Mouse (Mus musculus) erythroblast, embryonic 14.5 days (primary cell): ENCODE results near the gene Hnrnpa3.

Experiments used
- GATA1 ChIP-seq: IDR thresholded peaks from 2 replicates; pipeline ENCODE4 v1.6.1; 2012; ENCODE audit warnings: low read length, inconsistent platforms, mixed read lengths
- TAL1 ChIP-seq: IDR thresholded peaks from 3 replicates; pipeline ENCODE4 v1.6.1; 2012; ENCODE audit warnings: low read length, inconsistent platforms, mixed read lengths

- no peak for TF ChIP-seq GATA1
- no peak for TF ChIP-seq TAL1
Measured at GRCm38 (mm10) chr2:75660255-75660948, 1.3 kb downstream of the Hnrnpa3 start.
